Mouse (Mus musculus) testis, postnatal 10 days (tissue): ENCODE results near the gene Olfr554.
"Not testable (repeated sequence)": the region's sequence is repeated elsewhere in the genome, so short reads cannot be mapped to it uniquely, and the experiment has no call there.

Source experiments
- DNase-seq: peaks from one replicate; pipeline ENCODE4 v3.0.0; 2021; ENCODE audit warnings: low spot score

The Olfr554 gene

DNA sequence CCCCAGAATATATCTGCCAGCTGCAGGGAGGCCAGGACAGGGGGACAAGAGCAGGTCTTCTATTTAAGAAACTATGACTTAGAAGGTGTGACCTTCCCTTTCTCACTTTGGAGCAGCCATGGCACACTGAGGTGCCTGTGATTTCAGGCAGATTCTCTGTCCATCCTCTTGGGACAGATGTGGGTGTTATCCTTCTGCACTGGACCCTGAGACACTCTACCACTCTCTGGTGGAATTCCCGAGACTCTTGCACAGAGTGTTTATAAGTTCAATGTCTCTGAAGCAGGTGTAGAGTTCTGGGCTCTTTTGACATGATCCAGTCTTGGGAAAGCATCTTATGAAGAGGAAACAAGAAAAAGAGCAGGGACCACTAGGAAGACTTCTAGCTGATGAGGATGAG is at the start of gene Olfr554:
Olfr554 (plus strand) TSS at position 301 of the 400 bp plus-strand sequence.
- DNase-seq = no peak

DNA sequence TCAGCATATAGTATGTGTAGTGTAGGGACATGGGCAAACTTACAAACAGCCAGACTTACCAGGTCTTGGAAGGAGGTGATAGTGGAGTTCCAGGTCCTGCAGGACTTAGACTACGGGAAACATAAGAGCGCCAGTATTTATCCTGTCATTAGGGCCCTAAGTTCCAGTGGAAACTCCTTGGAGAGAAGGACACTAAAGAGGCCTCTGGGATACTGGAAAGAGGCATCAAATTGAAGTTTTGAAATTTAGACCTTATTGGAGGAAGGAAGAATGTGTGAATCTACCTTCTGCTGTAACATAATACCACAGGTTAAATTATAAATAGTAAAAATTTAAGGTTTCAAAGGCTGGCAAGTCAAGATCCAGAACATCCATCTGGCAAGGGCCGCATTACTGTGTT is 46.4 kb upstream of the Olfr554 start, which contains the start of gene Olfr551:
Olfr551 (minus strand) TSS at position 101 of the 400 bp plus-strand sequence.
- no peak for DNase-seq

DNA sequence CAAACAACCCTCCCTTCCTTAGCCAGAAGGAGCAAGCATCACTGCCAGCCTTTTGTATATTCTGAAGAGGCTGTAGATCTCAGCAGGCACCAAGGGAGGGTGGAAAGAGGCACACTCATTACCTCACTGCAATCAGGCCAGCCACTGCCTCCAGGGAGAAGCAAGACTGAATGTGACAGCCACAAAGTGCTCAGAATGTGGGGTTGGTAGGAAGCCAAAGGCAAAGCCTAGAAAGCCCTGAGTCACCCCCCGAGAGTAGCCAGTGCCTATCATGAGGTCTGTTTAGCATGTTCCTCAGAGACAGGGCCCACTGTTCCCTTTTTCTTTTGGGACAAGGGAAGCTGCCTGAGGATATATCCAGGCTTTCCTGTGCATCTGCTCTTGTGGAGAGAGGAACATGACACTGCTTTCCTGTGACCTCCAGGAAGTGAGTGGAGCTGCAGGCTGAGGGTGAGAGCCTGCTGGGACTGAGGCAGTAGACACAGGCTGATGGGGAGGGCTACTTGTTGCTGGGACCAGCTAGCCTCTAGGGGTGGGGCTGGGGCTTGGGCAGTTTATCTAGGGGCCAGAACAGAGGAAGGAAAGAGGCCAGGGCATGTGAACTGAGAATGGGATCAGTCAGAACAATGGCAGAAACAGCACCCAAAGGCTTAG is 40.7 kb upstream of the Olfr554 start, which contains the start of gene Olfr552:
Olfr552 (plus strand) TSS at position 393 of the 654 bp plus-strand sequence.
- DNase-seq = no peak

DNA sequence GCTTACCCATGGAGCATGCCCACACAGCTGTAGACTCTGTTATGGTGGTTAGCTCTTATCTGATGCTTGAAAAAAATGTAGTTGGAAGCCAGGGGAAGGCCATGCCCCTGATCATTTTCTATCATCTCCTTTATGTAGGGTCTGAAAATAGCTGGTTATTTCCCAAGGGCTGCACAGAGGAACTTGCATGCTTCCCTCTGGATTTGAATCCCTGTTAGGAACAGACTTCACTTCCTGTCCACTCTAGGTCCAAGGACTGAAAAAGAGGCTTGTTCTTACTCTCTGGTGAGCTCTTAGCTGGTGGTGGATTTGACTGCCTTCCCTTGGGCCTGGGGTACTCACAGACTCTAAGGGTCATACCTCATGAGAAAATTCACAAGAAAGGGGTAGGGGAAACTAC is 20.1 kb upstream of the Olfr554 start, which contains the start of gene Olfr553:
Olfr553 (minus strand) TSS at position 101 of the 400 bp plus-strand sequence.
- DNase-seq = no peak

DNA sequence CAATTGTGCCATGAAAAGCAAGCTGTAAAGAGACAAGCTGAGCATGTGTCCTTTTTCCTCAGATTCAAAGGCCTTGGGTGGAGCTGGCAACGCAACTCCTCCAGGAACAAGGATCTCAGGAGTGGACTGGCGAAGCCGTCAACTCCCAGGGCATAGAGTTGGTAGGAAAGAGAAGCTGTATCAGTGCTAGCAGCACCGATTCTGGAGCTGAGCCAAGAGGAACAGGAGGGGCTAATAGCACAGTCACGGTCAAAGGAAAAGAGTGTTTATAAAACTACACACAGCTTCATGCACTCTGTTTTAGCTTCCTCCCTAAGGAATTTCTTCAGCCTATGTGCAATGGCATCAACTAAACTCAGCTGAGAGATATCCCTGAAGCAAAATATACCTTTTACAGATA is 18.6 kb upstream of the Olfr554 start:
- no peak for DNase-seq

DNA sequence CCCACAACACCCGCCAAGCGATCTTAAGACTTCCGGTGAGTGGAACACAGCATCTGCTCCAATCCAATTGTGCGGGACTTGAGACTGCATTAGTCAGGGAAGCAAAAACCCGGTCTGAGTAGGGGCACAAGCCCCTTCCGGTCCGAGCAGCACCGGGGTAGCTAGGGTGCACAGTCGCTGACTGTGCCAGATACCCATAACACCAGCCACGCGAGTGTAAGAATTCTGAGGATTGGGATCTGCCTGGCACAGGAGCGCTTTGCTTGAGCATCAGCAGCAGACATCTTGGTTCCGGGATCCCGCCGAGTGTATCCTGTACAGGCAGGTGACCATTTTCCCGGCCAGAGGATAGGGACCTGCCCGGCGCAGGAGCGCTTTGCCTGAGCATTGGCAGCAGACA is 17.9 kb upstream of the Olfr554 start:
- not testable (repeated sequence) for DNase-seq

DNA sequence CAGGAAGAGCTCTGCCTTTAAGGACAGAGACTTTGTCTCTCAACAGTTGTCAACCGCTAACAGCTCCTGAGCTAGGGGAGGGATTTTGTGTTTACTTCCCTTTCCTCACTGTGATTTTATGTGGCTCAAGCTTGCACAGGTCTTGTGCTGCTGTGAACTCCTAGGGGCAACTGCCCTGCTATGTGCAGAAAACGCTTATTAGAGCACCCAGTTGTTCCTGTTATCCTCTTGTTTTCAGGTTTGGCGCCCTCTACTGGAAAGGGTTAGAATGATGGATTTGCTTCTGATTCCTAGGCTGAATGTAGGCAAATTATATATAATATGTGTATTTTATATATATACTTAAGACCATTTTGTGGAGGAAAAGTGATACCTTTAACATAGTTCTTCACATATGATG is 1.6 kb upstream of the Olfr554 start:
- peak; percentile 49 for DNase-seq

DNA sequence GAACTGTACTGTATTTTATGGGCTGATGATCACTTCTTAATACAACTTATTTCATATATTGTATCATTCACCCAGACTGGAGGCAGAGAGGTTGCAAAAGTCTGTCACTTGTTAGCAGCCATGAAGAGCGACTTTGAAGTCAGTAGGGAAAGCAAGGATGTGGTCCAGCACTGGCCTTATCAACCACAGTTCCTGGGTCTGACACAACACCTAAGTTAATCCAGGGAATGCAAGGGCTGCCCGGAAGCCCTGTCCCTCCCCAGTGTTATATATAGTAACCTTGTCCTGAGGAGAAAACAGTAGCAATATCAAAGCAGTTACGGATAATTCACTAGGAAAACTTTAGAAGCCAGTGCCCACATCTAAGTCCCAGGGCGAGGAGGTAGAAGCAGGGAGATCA is 6.7 kb downstream of the Olfr554 start:
- DNase-seq = not testable (repeated sequence)

DNA sequence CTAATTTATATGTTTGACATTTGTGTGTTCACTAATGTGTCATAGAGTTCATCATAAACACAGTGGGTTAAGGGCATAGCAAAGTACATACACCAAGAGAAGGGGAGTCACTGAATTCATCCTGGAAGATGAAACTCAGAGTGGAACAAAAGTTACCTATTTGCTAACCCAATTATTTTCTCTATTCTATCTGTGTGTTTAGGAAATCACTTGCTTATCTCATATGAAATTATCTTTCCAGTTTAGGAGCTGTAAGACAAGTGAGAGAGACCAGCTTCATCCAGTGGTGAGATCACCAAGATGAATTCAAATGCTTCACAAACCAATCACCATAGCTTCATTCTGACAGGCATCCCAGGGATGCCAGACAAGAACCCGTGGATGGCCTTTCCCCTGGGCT is 20.3 kb downstream of the Olfr554 start, which contains the start of gene Olfr555:
Olfr555 (plus strand) TSS at position 301 of the 400 bp plus-strand sequence.
- no peak for DNase-seq

DNA sequence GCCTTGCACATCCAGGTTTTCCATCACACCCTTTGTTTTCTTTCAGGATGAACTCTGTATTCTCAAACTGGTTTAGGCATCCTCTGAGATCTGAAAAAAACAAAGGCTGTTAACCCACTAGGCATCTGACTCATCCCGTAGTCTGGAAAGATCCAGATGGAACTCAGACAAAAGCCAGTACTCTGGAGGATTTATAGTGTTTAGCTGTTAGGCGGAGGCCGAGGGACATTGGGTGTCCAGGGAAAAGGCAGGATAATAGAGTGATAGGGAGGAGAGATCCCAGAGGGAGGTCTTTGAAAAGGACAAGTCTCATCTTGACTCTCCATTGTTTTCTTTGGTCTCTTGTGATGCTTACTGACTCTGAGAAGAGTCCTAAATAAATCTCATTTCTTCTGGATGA is 26.4 kb downstream of the Olfr554 start, which contains the start of gene Olfr556:
Olfr556 (plus strand) TSS at position 301 of the 400 bp plus-strand sequence.
- no peak for DNase-seq

DNA sequence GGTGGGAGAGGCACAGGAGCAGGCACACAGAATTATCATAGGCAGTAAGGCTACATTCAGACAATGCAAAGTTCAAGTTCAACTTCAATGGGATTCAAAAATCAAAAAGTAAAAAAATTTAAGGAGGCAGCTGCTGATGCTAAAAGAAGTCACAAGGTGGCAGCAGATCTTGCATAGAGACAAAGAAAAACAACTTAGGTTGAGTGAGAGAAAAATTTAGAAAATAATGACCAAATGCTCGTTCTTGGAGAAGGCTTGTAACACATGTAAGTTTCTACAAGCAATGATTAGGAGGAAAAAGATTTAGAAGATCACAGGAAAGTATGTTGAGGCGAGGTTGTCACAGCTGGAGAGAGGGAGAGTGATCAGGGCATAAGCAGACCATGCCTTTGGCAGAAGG is 27.1 kb downstream of the Olfr554 start:
- no peak for DNase-seq

DNA sequence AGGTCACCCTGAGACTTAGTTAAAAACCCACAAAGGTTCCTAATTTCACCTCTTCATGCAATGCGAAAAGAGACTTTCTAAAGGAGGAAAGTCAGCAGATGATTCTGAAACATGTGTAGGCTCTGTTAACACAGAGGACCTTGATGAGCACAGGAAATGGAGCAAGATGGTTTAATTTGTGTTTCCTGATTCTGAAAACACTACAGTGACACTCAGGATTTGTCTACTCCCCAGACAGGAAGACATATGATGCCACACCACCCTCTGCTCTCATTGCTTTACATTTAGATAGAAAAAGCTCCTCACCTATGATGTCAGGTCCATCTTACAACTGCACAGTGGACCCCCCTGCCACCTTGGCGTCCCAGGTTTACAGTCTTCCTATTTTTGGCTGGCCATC is 38.0 kb downstream of the Olfr554 start:
- no peak for DNase-seq

DNA sequence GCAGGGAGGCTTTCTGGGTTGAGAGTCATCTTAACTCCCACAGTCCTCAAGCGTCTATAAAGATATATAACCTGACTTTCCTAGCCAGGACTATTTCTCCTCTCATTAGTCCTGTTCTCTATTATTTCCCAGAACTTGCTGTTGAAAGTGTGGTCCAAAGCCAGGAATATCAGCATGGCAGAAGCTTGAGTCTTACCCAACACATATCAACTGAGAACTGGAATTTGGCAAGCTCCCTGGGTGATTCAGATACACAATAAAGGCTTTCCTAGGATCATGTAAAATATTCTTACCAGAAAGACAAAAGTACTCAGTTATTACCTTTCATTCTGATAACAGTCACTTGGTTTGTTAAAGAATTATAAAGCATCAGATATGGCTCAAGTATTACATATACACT is 43.7 kb downstream of the Olfr554 start:
- DNase-seq = no peak

DNA sequence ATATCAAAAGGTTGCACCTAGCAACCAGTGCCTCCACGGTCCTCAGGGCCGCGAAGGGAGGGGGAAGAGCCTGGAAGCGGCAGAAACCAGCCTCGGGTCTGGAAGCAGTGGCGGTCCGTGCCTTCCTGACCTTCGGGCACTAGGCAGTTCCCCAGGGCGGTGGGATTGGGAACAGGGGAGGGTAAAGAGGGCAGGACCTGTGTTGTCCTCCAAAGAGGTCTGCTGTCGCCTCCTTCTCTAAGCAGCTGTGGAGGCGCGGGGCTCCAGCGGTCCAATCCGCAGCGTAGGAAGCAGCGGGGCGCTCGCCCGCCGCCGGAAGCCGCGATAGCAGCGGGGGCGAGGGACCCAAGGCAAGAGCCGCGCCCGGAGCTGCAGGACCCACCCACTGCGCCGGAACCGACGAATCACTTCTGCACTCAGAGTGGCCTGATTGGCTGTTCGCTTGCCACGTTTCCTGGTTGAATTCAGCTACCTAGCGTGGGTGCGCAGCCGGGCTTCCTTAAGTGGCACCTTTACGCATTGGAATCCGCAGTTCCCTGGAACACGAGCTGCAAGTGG is 48.8 kb downstream of the Olfr554 start, which contains the start of gene Trim68:
Trim68 (minus strand) TSS at position 384 of the 558 bp plus-strand sequence.
- DNase-seq = peak; percentile 88
